Mouse (Mus musculus): ENCODE measurements around the gene Neurl1b. TPM values are rescaled to one million over a fixed set of nuclear protein-coding genes. Genes with fewer than 3 reads are reported as not detected.

The Neurl1b gene
- total RNA-seq, 2 experiments from 2014 or later = 11.6 to 12.7 TPM

GRCm38 (mm10) chr17:26494642-26495468, 80.2 kb downstream of the Neurl1b start:
- DNase-seq = no peak

Other genes starting within 250 kb of the Neurl1b start
- under 1 TPM in 1 of 2 experiments, not detected in 1; 0.16 TPM for gene Pdia2, start 215.7 kb upstream of the Neurl1b start, total RNA-seq (2021)
- gene Rgs11, start 211.9 kb upstream of the Neurl1b start, total RNA-seq (2021) = 1 to 10 TPM in 1 of 2 experiments, under 1 TPM in 1; 0.94 to 1.9 TPM
- 1 to 10 TPM; 3.5 to 4.8 TPM for gene Arhgdig, start 207.0 kb upstream of the Neurl1b start, total RNA-seq (2021)
- 10 to 100 TPM; 45.8 to 59.0 TPM for gene Fam234a, start 170.6 kb upstream of the Neurl1b start, total RNA-seq (2021)
- gene Luc7l, start 161.9 kb upstream of the Neurl1b start, total RNA-seq (2021) = 10 to 100 TPM; 18.5 to 30.0 TPM
- gene Ergic1, start 146.7 kb downstream of the Neurl1b start, total RNA-seq (2021) = 100 to 1,000 TPM; 115 to 117 TPM
- 10 to 100 TPM; 40.3 to 43.3 TPM for gene Dusp1, start 147.3 kb downstream of the Neurl1b start, total RNA-seq (2021)
- gene Atp6v0e, start 248.4 kb downstream of the Neurl1b start, total RNA-seq (2021) = 10 to 100 TPM; 44.1 to 46.0 TPM